Mouse (Mus musculus) intestine, embryonic 15.5 days (tissue): ENCODE measurements around the gene Cebpzos. TPM values are rescaled to one million over a fixed set of nuclear protein-coding genes. Genes with fewer than 3 reads are reported as not detected.

Experiments
- ATAC-seq: fragments of 200-750 bp; cut with Nextera tagmentation; 2 replicates; pipeline ENCODE4 v1.8.0; 2017; ENCODE audit warnings: moderate TSS enrichment, moderate library complexity
- H3K27ac ChIP-seq: fragments of 300-500 bp; sonication (generic); 2 replicates; pipeline ENCODE4 v1.5.1; 2015; ENCODE audit warnings: mild to moderate bottlenecking, inconsistent platforms
- H3K27me3 ChIP-seq: fragments of 300-500 bp; sonication (generic); replicated peaks from 2 replicates; pipeline ENCODE4 v1.6.1; 2015; ENCODE audit warnings: inconsistent platforms
- H3K36me3 ChIP-seq: fragments of 300-500 bp; sonication (generic); 2 replicates; pipeline ENCODE4 v1.6.1; 2015; ENCODE audit warnings: inconsistent platforms
- H3K4me1 ChIP-seq: fragments of 300-500 bp; sonication (generic); replicated peaks from 2 replicates; pipeline ENCODE4 v1.6.1; 2015; ENCODE audit warnings: inconsistent platforms
- H3K4me2 ChIP-seq: fragments of 300-500 bp; sonication (generic); replicated peaks from 2 replicates; pipeline ENCODE4 v1.6.1; 2015; ENCODE audit warnings: mild to moderate bottlenecking, inconsistent platforms
- H3K4me3 ChIP-seq: fragments of 300-500 bp; sonication (generic); replicated peaks from 2 replicates; pipeline ENCODE4 v1.5.1; 2015; ENCODE audit warnings: inconsistent platforms
- H3K9ac ChIP-seq: fragments of 300-500 bp; sonication (generic); 2 replicates; pipeline ENCODE4 v1.6.1; 2015; ENCODE audit warnings: inconsistent platforms
- H3K9me3 ChIP-seq: fragments of 300-500 bp; sonication (generic); 2 replicates; pipeline ENCODE4 v1.6.1; 2016; ENCODE audit warnings: inconsistent platforms
- WGBS: fragments of 180-500 bp; shearing (Covaris S2); methylation state at CpG from one replicate; pipeline ENCODE4 v1.1.7; 2015; 5-methylcytosine and 5-hydroxymethylcytosine counted together
- polyA plus RNA-seq: library from polyadenylated mRNA; unstranded; fragments of >200 nt; fragmentation: Nextera tagmentation; extraction: Ambion mirVana; gene quantifications from 2 replicates; pipeline ENCODE4 v1.2.1, GENCODE M21; 2015

The Cebpzos gene
- polyA plus RNA-seq, 1 experiment from 2014 or later = 117 TPM

- H3K27ac ChIP-seq = no peak overlapping the region
- H3K9me3 ChIP-seq = no peaks in the 10 kb centered on the region
- no peaks in the 10 kb centered on the region for H3K4me1 ChIP-seq
- H3K27me3 ChIP-seq = no peaks in the 10 kb centered on the region
- ATAC-seq = no peak
- peaks cover 27% of the 10 kb centered on the region for H3K36me3 ChIP-seq
- H3K9ac ChIP-seq = no peak overlapping the region
- H3K4me2 ChIP-seq = no peak overlapping the region
- H3K4me3 ChIP-seq = no peak overlapping the region
- 96% methylated on average over 5 of the region's 5 CpGs for WGBS
These were observed 34.9 kb downstream of the Cebpzos start for GRCm38 (mm10) chr17:78951225-78951624.

- Histone ChIP-seq H3K9me3 (no peaks in the 10 kb centered on the region), H3K27me3 (no peaks in the 10 kb centered on the region), H3K27ac (no peak overlapping the region), H3K4me2 (no peak overlapping the region), H3K9ac (no peak overlapping the region), H3K4me3 (no peak overlapping the region), H3K4me1 (no peaks in the 10 kb centered on the region), H3K36me3 (peaks cover 24% of the 10 kb centered on the region)
- WGBS = 83% methylated on average over 5 of the region's 5 CpGs
- no peak for ATAC-seq
These were observed 35.8 kb downstream of the Cebpzos start for GRCm38 (mm10) chr17:78952070-78952469.

GRCm38 (mm10) chr17:78953240-78953639 is 36.9 kb downstream of the Cebpzos start:
- H3K9me3 ChIP-seq = no peaks in the 10 kb centered on the region
- ATAC-seq = no peak
- no peaks in the 10 kb centered on the region for H3K4me1 ChIP-seq
- H3K27me3 ChIP-seq = no peaks in the 10 kb centered on the region
- H3K4me3 ChIP-seq = no peak overlapping the region
- no peak overlapping the region for H3K27ac ChIP-seq
- no peak overlapping the region for H3K9ac ChIP-seq
- WGBS = 71% methylated on average over 8 of the region's 8 CpGs
- H3K4me2 ChIP-seq = no peak overlapping the region
- peaks cover 24% of the 10 kb centered on the region for H3K36me3 ChIP-seq

GRCm38 (mm10) chr17:78959473-78959872 is 43.2 kb downstream of the Cebpzos start:
- no peak for ATAC-seq
- no peaks in the 10 kb centered on the region for H3K4me1 ChIP-seq
- no peak overlapping the region for H3K27ac ChIP-seq
- no peak overlapping the region for H3K9ac ChIP-seq
- H3K36me3 ChIP-seq = peaks cover 20% of the 10 kb centered on the region
- H3K4me2 ChIP-seq = no peak overlapping the region
- no peaks in the 10 kb centered on the region for H3K27me3 ChIP-seq
- WGBS = 71% methylated on average over 6 of the region's 6 CpGs
- no peaks in the 10 kb centered on the region for H3K9me3 ChIP-seq
- H3K4me3 ChIP-seq = no peak overlapping the region

- Histone ChIP-seq H3K27me3 (no peaks in the 10 kb centered on the region), H3K9ac (no peak overlapping the region), H3K36me3 (peaks cover 14% of the 10 kb centered on the region), H3K9me3 (no peaks in the 10 kb centered on the region), H3K4me3 (no peak overlapping the region), H3K4me1 (no peaks in the 10 kb centered on the region), H3K4me2 (no peak overlapping the region), H3K27ac (no peak overlapping the region)
- ATAC-seq = no peak
- 83% methylated on average over 1 of the region's 1 CpGs for WGBS
These were observed 48.1 kb downstream of the Cebpzos start for GRCm38 (mm10) chr17:78964387-78964786.

- Histone ChIP-seq H3K4me2 (no peak overlapping the region), H3K4me3 (no peak overlapping the region), H3K9ac (no peak overlapping the region), H3K9me3 (no peaks in the 10 kb centered on the region), H3K4me1 (no peaks in the 10 kb centered on the region), H3K27ac (no peak overlapping the region), H3K36me3 (peaks cover 12% of the 10 kb centered on the region), H3K27me3 (no peaks in the 10 kb centered on the region)
- 90% methylated on average over 11 of the region's 11 CpGs for WGBS
- no peak for ATAC-seq
These were observed 50.0 kb downstream of the Cebpzos start for GRCm38 (mm10) chr17:78966092-78966883.

GRCm38 (mm10) chr17:78968500-78968899 is 52.2 kb downstream of the Cebpzos start:
- WGBS = 77% methylated on average over 3 of the region's 3 CpGs
- H3K4me3 ChIP-seq = no peak overlapping the region
- H3K36me3 ChIP-seq = 0 out of 2 replicates have a peak, but pooled peaks cover 6% of the 10 kb centered on the region
- no peak overlapping the region for H3K27ac ChIP-seq
- H3K27me3 ChIP-seq = no peaks in the 10 kb centered on the region
- no peak overlapping the region for H3K4me2 ChIP-seq
- H3K9ac ChIP-seq = no peak overlapping the region
- no peak for ATAC-seq
- H3K9me3 ChIP-seq = no peaks in the 10 kb centered on the region
- no peaks in the 10 kb centered on the region for H3K4me1 ChIP-seq

Other genes starting within 250 kb of the Cebpzos start
- 5.3 and 5.4 TPM in 2 replicates for gene Strn, start 179.3 kb upstream of the Cebpzos start, polyA plus RNA-seq
- 10.0 and 10.7 TPM in 2 replicates for gene Heatr5b, start 81.1 kb upstream of the Cebpzos start, polyA plus RNA-seq
- 50.1 and 51.8 TPM in 2 replicates for gene Gpatch11, start 80.9 kb upstream of the Cebpzos start, polyA plus RNA-seq
- gene Eif2ak2, start 33.9 kb upstream of the Cebpzos start, polyA plus RNA-seq = 16.1 and 17.7 TPM in 2 replicates
- gene Sult6b1, start 9.5 kb upstream of the Cebpzos start, polyA plus RNA-seq = 0.08 and 0.11 TPM in 2 replicates
- 54.2 and 65.3 TPM in 2 replicates for gene Cebpz, start 20.6 kb downstream of the Cebpzos start, polyA plus RNA-seq
- gene Ndufaf7, start 20.6 kb downstream of the Cebpzos start, polyA plus RNA-seq = 55.2 and 55.9 TPM in 2 replicates
- 26.2 and 30.9 TPM in 2 replicates for gene Prkd3, start 104.3 kb downstream of the Cebpzos start, polyA plus RNA-seq
- gene Qpct, start 135.4 kb downstream of the Cebpzos start, polyA plus RNA-seq = 10.6 and 12.4 TPM in 2 replicates